Mouse (Mus musculus) midbrain, postnatal 0 days (tissue): ENCODE measurements around the gene Fxyd4. TPM values are rescaled to one million over a fixed set of nuclear protein-coding genes. Genes with fewer than 3 reads are reported as not detected.

Source experiments
- ATAC-seq: fragments of 200-750 bp; cut with Nextera tagmentation; 2 replicates; pipeline ENCODE4 v1.8.0; 2017; ENCODE audit warnings: moderate number of reproducible peaks, mild to moderate bottlenecking, moderate TSS enrichment, moderate library complexity; ENCODE audit not compliant: low FRiP score
- DNase-seq: peaks from one replicate; pipeline ENCODE4 v3.0.0-alpha.2; 2015; ENCODE audit warnings: low spot score
- H3K27ac ChIP-seq: fragments of 300-500 bp; sonication (generic); 2 replicates; pipeline ENCODE4 v1.5.1; 2014; ENCODE audit warnings: low read depth, mild to moderate bottlenecking, low read length, mixed read lengths
- H3K27me3 ChIP-seq: fragments of 300-500 bp; sonication (generic); 2 replicates; pipeline ENCODE4 v1.6.1; 2014; ENCODE audit warnings: low read length, control low read depth, mixed read lengths; ENCODE audit not compliant: insufficient read depth
- H3K36me3 ChIP-seq: fragments of 300-500 bp; sonication (generic); 2 replicates; pipeline ENCODE4 v1.6.1; 2014; ENCODE audit warnings: low read length, control low read depth, mixed read lengths; ENCODE audit not compliant: insufficient read depth
- H3K4me1 ChIP-seq: fragments of 300-500 bp; sonication (generic); 2 replicates; pipeline ENCODE4 v1.6.1; 2014; ENCODE audit warnings: mild to moderate bottlenecking, control low read depth, antibody characterized with exemption, low read length, mixed read lengths; ENCODE audit not compliant: insufficient read depth
- H3K4me2 ChIP-seq: fragments of 300-500 bp; sonication (generic); 2 replicates; pipeline ENCODE4 v1.6.1; 2014; ENCODE audit warnings: low read depth, mild to moderate bottlenecking, low read length, mixed read lengths; ENCODE audit not compliant: poor library complexity, severe bottlenecking
- H3K4me3 ChIP-seq: fragments of 300-500 bp; sonication (generic); 2 replicates; pipeline ENCODE4 v1.5.1; 2014; ENCODE audit warnings: low read depth, mild to moderate bottlenecking, low read length, moderate library complexity
- H3K9ac ChIP-seq: fragments of 300-500 bp; sonication (generic); replicated peaks from 2 replicates; pipeline ENCODE4 v1.6.1; 2014; ENCODE audit warnings: mild to moderate bottlenecking, low read length, moderate library complexity, mixed read lengths; ENCODE audit not compliant: poor library complexity, severe bottlenecking
- H3K9me3 ChIP-seq: fragments of 300-500 bp; sonication (generic); 2 replicates; pipeline ENCODE4 v1.6.1; 2016; ENCODE audit warnings: low read length, control low read depth
- CTCF ChIP-seq: IDR thresholded peaks from 2 replicates; pipeline ENCODE4 v1.5.1; 2016; ENCODE audit warnings: antibody characterized with exemption, mild to moderate bottlenecking
- WGBS: fragments of 180-500 bp; shearing (Covaris S2); extraction: QIAGEN DNeasy Blood & Tissue Kit; methylation state at CpG from one replicate; pipeline ENCODE4 v1.1.7; 2014; 5-methylcytosine and 5-hydroxymethylcytosine counted together
- polyA plus RNA-seq: library from polyadenylated mRNA; unstranded; fragments of >200 nt; fragmentation: Nextera tagmentation; extraction: Ambion mirVana; gene quantifications from 2 replicates; pipeline ENCODE4 v1.2.1, GENCODE M21; 2015
- total RNA-seq: library from RNA; depleted of rRNA; stranded (reverse); fragments of >200 nt; gene quantifications from 2 replicates; pipeline ENCODE4 v1.2.3, GENCODE M21; 2014; rRNA removed

The Fxyd4 gene
- not detected in 2 replicates for total RNA-seq
- 0.49 and 0.96 TPM in 2 replicates for polyA plus RNA-seq

DNA sequence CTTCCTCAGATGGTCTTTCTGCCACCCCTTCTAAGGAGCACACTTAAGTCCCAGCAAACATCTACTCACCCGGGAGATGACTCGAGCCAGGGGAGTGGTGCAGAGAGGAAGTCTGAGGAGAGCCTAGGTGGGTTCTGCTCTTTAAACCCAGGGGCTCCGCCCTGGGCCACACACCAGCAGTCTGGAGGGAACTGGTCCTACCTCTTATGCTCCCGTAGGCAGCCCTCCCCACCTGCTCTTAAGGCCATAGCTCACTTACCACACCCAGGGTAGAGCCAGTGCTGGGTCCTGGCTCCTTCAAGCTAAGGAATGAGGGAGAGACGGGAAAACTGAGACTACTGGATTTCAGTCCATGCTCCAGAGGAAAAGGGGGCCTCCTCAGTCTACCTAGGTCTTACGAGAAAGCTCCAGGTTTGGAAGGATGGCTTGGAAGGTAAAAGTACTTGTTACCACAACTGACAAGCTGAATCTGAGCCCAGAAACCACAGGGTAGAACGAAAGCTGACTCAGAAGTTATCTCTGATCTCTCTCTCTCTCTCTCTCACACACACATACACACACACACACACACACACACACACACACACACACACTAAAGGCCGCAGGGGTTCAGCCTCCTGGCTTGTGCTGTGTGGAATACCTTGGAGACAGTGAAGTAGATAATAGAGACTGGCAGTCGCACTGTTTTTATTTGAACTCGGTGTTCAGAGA, at the start of gene Fxyd4:
TSS of gene Fxyd4 (minus strand) at position 471 of the 711 bp plus-strand sequence.
- Histone ChIP-seq H3K27ac (no peak within 1 kb of the TSS), H3K9ac (no peak within 1 kb of the TSS), H3K27me3 (no peaks in the 10 kb centered on the region), H3K9me3 (no peaks in the 10 kb centered on the region), H3K4me1 (no peaks in the 10 kb centered on the region), H3K4me3 (no peak within 1 kb of the TSS), H3K4me2 (no peak within 1 kb of the TSS), H3K36me3 (no peaks in the 10 kb centered on the region)
- no peak for ATAC-seq
- no peak for DNase-seq
- WGBS, result 81% methylated on average over 10 of the region's 10 CpGs
- no peak for TF ChIP-seq CTCF

DNA sequence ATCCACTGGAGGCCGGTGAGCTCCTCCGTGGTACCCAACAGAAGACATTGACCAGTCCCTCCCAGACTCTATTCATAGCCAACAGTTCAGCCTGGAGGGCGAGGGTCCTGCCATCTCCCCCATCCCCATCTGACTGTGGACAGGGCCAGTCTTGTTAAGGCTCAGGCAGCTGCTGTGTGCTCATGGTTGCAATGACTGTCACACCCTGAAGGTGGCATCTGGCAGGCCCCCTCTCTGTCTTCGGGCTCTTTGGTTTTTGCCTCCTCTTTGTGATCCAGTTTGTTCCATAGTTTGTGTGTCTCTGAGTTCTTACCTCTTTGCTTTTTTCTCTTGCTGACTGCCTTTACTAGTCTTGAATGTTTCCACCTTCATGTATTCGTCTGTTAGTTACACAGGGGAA, 49.7 kb upstream of the Fxyd4 start:
- ATAC-seq (no peak), DNase-seq (no peak)
- H3K4me1 ChIP-seq, result no peaks in the 10 kb centered on the region
- no peaks in the 10 kb centered on the region for H3K27me3 ChIP-seq
- H3K4me2 ChIP-seq, result no peak overlapping the region
- no peak overlapping the region for H3K27ac ChIP-seq
- H3K9ac ChIP-seq, result no peak overlapping the region
- H3K4me3 ChIP-seq, result no peak overlapping the region
- 57% methylated on average over 5 of the region's 5 CpGs for WGBS
- TF ChIP-seq CTCF, result peak; percentile 31
- no peaks in the 10 kb centered on the region for H3K36me3 ChIP-seq
- no peaks in the 10 kb centered on the region for H3K9me3 ChIP-seq

DNA sequence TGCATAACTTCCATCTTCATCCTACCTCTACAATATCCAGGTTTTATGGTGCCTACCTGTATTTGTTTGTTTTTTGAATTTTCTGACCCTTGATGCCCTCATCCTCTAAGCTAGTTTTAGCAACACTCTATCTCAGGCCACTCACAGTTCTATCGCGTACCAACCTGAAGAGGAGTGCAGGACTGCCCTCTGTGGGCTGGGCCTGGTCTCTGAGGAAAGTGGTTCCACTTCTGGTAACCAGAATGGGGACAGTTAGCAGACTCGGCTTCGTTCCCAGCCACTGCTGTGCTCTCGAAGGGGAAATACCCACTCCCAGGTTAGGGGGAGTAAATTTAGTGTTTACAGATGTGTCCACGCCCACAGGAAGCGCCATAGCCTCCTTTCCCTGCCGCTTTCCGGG, 29.2 kb upstream of the Fxyd4 start:
- no peak for TF ChIP-seq CTCF
- ATAC-seq (no peak), DNase-seq (no peak)
- Histone ChIP-seq H3K4me1 (no peaks in the 10 kb centered on the region), H3K27me3 (no peaks in the 10 kb centered on the region), H3K9ac (no peak overlapping the region), H3K36me3 (no peaks in the 10 kb centered on the region), H3K4me2 (no peak overlapping the region), H3K4me3 (no peak overlapping the region), H3K9me3 (no peaks in the 10 kb centered on the region), H3K27ac (no peak overlapping the region)
- WGBS, result 60% methylated on average over 9 of the region's 9 CpGs

DNA sequence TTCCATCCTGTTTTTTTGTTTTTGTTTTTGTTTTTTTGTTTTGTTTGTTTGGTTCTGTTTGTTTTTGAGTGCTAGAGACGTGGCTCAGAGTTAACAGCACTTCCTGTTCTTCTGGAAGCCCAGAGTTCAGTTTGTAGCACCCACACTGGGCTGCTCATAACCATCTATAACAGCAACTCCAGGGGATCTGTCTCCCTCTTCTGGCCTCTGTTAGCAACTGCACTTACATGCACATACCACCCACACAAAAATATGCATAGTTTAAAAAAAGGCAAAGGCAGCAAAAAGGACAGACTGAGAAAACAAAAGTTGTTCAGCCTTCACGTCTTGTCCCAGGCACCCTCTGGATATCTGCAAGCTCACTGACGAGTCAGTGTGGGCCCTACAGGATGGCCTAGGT, 25.7 kb upstream of the Fxyd4 start:
- ATAC-seq, result no peak
- 86% methylated on average over 3 of the region's 3 CpGs for WGBS

DNA sequence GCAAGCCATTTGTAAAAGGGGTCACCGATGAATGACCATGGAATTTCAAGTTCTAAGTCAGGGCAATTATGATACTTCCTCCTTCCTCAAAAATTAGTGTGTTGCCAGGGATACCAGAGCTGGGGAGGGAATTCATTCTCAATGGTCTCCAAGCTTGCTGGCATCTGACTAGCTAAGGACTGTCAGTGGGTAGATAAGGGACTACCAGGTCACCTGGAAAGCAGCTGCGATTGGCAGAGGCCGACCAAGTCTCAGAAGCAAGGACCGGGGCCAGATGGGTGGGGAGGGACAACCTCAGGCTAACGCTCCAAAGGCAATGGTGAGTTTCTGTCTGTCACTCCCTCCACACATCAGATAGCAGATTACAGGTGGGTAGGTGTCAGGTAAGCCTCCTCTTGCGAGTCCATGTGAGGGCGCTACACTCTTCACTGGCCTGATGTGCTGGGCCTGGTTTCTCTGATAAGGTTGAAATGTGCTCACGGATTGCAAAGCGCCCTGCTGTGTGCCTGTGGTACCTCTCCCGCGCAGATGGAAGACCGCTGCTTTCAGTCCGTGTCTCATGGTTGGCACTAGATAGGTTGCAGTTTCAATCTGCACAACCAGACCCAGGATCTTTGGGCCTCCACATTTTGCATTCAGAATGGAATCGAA, 19.5 kb upstream of the Fxyd4 start:
- no peak overlapping the region for H3K9ac ChIP-seq
- H3K36me3 ChIP-seq, result no peaks in the 10 kb centered on the region
- 20% methylated on average over 14 of the region's 14 CpGs for WGBS
- no peaks in the 10 kb centered on the region for H3K4me1 ChIP-seq
- TF ChIP-seq CTCF, result peak; percentile 42
- H3K27me3 ChIP-seq, result no peaks in the 10 kb centered on the region
- no peaks in the 10 kb centered on the region for H3K9me3 ChIP-seq
- no peak for ATAC-seq
- H3K4me3 ChIP-seq, result no peak overlapping the region
- peak; percentile 3 for DNase-seq
- no peak overlapping the region for H3K27ac ChIP-seq
- no peak overlapping the region for H3K4me2 ChIP-seq

More for the DNA sequence above, 25.7 kb upstream of the Fxyd4 start:
- TF ChIP-seq CTCF, result no peak
- H3K4me1 ChIP-seq, result no peaks in the 10 kb centered on the region
- H3K36me3 ChIP-seq, result no peaks in the 10 kb centered on the region
- no peak overlapping the region for H3K27ac ChIP-seq
- no peaks in the 10 kb centered on the region for H3K9me3 ChIP-seq
- no peak for DNase-seq
- no peak overlapping the region for H3K4me3 ChIP-seq
- no peak overlapping the region for H3K4me2 ChIP-seq
- H3K27me3 ChIP-seq, result no peaks in the 10 kb centered on the region
- H3K9ac ChIP-seq, result no peak overlapping the region

DNA sequence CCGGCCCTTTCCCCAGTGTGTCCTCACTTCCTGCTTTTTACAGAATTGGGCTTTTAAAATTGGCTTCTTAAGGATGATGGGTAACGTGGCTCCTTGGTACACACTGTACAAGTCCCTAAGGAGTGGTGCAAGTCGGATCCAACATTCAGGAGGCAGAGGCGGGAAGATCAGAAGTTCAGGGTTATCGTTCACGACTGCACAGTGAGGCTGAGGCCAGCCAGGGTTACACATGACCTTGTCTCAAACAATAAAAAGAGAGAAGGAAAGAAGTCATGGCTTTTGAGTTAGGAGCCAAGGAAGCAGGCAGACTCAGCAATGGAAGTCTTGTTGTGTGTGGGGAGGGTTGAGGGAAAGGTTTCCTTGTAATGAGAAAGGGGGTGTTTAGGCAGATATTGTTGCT, 18.7 kb upstream of the Fxyd4 start:
- Histone ChIP-seq H3K36me3 (no peaks in the 10 kb centered on the region), H3K9me3 (no peaks in the 10 kb centered on the region), H3K4me2 (no peak overlapping the region), H3K27ac (no peak overlapping the region), H3K9ac (no peak overlapping the region), H3K4me3 (no peak overlapping the region), H3K27me3 (no peaks in the 10 kb centered on the region), H3K4me1 (no peaks in the 10 kb centered on the region)
- ATAC-seq (no peak), DNase-seq (no peak)
- 68% methylated on average over 6 of the region's 6 CpGs for WGBS
- TF ChIP-seq CTCF, result no peak
